Mouse (Mus musculus) lung, postnatal 0 days (tissue): ENCODE results near the gene Fau. TPM values are rescaled to one million over a fixed set of nuclear protein-coding genes. Genes with fewer than 3 reads are reported as not detected.

Experiments
- ATAC-seq: fragments of 200-750 bp; cut with Nextera tagmentation; 2 replicates; pipeline ENCODE4 v1.8.0; 2017; ENCODE audit warnings: moderate library complexity
- DNase-seq: peaks from one replicate; pipeline ENCODE4 v3.0.0-alpha.2; 2016; ENCODE audit warnings: low spot score
- H3K27ac ChIP-seq: fragments of 300-500 bp; sonication (generic); 2 replicates; pipeline ENCODE4 v1.5.1; 2014; ENCODE audit warnings: antibody characterized with exemption, mild to moderate bottlenecking, low read length, mixed read lengths
- H3K27me3 ChIP-seq: fragments of 300-500 bp; sonication (generic); replicated peaks from 2 replicates; pipeline ENCODE4 v1.6.1; 2014; ENCODE audit warnings: low read length, mixed read lengths; ENCODE audit not compliant: insufficient read depth
- H3K36me3 ChIP-seq: fragments of 300-500 bp; sonication (generic); 2 replicates; pipeline ENCODE4 v1.6.1; 2014; ENCODE audit warnings: low read length, mixed read lengths; ENCODE audit not compliant: insufficient read depth
- H3K4me1 ChIP-seq: fragments of 300-500 bp; sonication (generic); 2 replicates; pipeline ENCODE4 v1.6.1; 2014; ENCODE audit warnings: antibody characterized with exemption, low read depth, low read length, mixed read lengths; ENCODE audit not compliant: insufficient read depth
- H3K4me2 ChIP-seq: fragments of 300-500 bp; sonication (generic); replicated peaks from 2 replicates; pipeline ENCODE4 v1.6.1; 2014; ENCODE audit warnings: low read depth, mild to moderate bottlenecking, low read length, moderate library complexity, mixed read lengths
- H3K4me3 ChIP-seq: fragments of 300-500 bp; sonication (generic); 2 replicates; pipeline ENCODE4 v1.5.1; 2014; ENCODE audit warnings: low read depth, low read length
- H3K9ac ChIP-seq: fragments of 300-500 bp; sonication (generic); replicated peaks from 2 replicates; pipeline ENCODE4 v1.6.1; 2014; ENCODE audit warnings: low read depth, mild to moderate bottlenecking
- H3K9me3 ChIP-seq: fragments of 300-500 bp; sonication (generic); 2 replicates; pipeline ENCODE4 v1.6.1; 2016; ENCODE audit warnings: low read length, mixed read lengths
- CTCF ChIP-seq: IDR thresholded peaks from 2 replicates; pipeline ENCODE4 v1.5.1; 2016; ENCODE audit warnings: antibody characterized with exemption, mild to moderate bottlenecking
- EP300 ChIP-seq: IDR thresholded peaks from 2 replicates; pipeline ENCODE4 v1.6.1; 2016; ENCODE audit warnings: antibody characterized with exemption, mild to moderate bottlenecking, control low read depth
- WGBS: fragments of 180-500 bp; shearing (Covaris S2); extraction: QIAGEN DNeasy Blood & Tissue Kit; methylation state at CpG from one replicate; pipeline ENCODE4 v1.1.7; 2014; 5-methylcytosine and 5-hydroxymethylcytosine counted together
- polyA plus RNA-seq: library from polyadenylated mRNA; unstranded; fragments of >200 nt; fragmentation: Nextera tagmentation; extraction: Ambion mirVana; gene quantifications from 2 replicates; pipeline ENCODE4 v1.2.1, GENCODE M21; 2015

Gene Fau
- polyA plus RNA-seq, 1 experiment from 2014 or later, result 827 TPM

GRCm38 (mm10) chr19:6018142-6019089 is 39.2 kb upstream of the Fau start:
- ATAC-seq (peak; percentile 45), DNase-seq (peak; percentile 94)
- no peaks in the 10 kb centered on the region for H3K36me3 ChIP-seq
- no peak overlapping the region for H3K9ac ChIP-seq
- H3K4me2 ChIP-seq, result no peak overlapping the region
- no peak for TF ChIP-seq EP300
- TF ChIP-seq CTCF, result peak; percentile 94
- peaks cover 16% of the 10 kb centered on the region for H3K4me1 ChIP-seq
- 28% methylated on average over 15 of the region's 15 CpGs for WGBS
- H3K4me3 ChIP-seq, result no peak overlapping the region
- H3K27me3 ChIP-seq, result no peaks in the 10 kb centered on the region
- H3K9me3 ChIP-seq, result no peaks in the 10 kb centered on the region
- H3K27ac ChIP-seq, result no peak overlapping the region

DNA sequence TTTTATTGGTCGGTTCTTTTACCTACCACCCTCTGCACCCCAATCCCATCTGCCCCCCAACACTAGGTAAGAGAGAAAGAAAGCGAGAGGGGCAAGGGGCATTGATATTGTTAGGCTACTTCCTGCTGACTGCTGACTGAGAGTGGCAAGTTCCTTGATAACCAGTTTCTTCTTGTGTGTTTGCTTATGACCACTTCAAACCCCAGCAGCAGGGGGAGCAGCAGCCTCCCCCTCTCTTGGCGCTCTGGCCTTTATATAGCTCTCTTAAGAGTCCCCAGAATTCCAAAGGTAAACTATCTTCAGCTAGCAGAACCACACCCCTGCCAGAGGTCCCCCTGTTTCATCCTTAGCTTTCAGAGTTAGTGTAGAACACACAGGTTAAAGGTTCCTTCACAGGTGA is 37.4 kb upstream of the Fau start:
- Histone ChIP-seq H3K9ac (no peak overlapping the region), H3K36me3 (no peaks in the 10 kb centered on the region), H3K4me1 (peaks cover 7% of the 10 kb centered on the region), H3K9me3 (no peaks in the 10 kb centered on the region), H3K4me2 (no peak overlapping the region), H3K4me3 (no peak overlapping the region), H3K27ac (no peak overlapping the region), H3K27me3 (no peaks in the 10 kb centered on the region)
- no peak for ATAC-seq
- TF ChIP-seq CTCF, result peak; percentile 39
- TF ChIP-seq EP300, result no peak
- WGBS, result 34% methylated on average over 3 of the region's 3 CpGs
- DNase-seq, result peak; percentile 64

DNA sequence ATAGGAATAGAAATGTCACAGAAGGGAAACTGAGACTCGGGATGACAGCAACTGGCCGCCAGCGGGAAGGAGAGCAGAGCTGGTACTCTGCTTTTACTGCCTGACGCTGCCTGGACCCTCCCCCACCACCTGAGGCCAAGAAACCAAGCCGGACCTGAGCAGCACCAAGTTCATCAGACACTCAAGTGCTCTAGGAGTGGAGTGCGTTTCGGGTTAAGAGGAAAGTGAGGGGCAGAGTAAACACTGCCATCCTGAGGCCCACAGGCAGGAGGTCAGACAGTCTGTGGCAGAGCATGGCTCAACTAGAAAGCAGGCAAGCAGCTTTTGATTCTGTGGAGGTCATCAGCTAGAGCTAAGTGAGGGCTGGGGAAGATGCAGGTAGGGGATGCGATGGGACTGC is 34.6 kb upstream of the Fau start:
- no peaks in the 10 kb centered on the region for H3K36me3 ChIP-seq
- H3K4me2 ChIP-seq, result no peak overlapping the region
- DNase-seq (peak; percentile 42), ATAC-seq (peak; percentile 78)
- H3K9me3 ChIP-seq, result no peaks in the 10 kb centered on the region
- TF ChIP-seq EP300, result no peak
- peak; percentile 28 for TF ChIP-seq CTCF
- no peaks in the 10 kb centered on the region for H3K4me1 ChIP-seq
- H3K4me3 ChIP-seq, result no peak overlapping the region
- no peak overlapping the region for H3K9ac ChIP-seq
- H3K27me3 ChIP-seq, result no peaks in the 10 kb centered on the region
- 37% methylated on average over 8 of the region's 8 CpGs for WGBS
- no peak overlapping the region for H3K27ac ChIP-seq

GRCm38 (mm10) chr19:6023930-6024329 is 33.7 kb upstream of the Fau start:
- Histone ChIP-seq H3K27ac (no peak overlapping the region), H3K4me1 (no peaks in the 10 kb centered on the region), H3K9ac (no peak overlapping the region), H3K9me3 (no peaks in the 10 kb centered on the region), H3K27me3 (no peaks in the 10 kb centered on the region), H3K4me3 (no peak overlapping the region), H3K36me3 (no peaks in the 10 kb centered on the region), H3K4me2 (0 out of 2 replicates have a peak overlapping the region, but pooled peaks have one; percentile 3)
- WGBS, result 68% methylated on average over 7 of the region's 7 CpGs
- DNase-seq, result no peak
- ATAC-seq, result no peak
- TF ChIP-seq EP300 (no peak), CTCF (no peak)

GRCm38 (mm10) chr19:6028991-6029390 is 28.7 kb upstream of the Fau start:
- Histone ChIP-seq H3K9ac (no peak overlapping the region), H3K36me3 (no peaks in the 10 kb centered on the region), H3K27me3 (no peaks in the 10 kb centered on the region), H3K4me1 (no peaks in the 10 kb centered on the region), H3K4me3 (no peak overlapping the region), H3K9me3 (no peaks in the 10 kb centered on the region), H3K4me2 (no peak overlapping the region), H3K27ac (no peak overlapping the region)
- ATAC-seq, result no peak
- TF ChIP-seq EP300 (no peak), CTCF (no peak)
- no peak for DNase-seq
- WGBS, result 48% methylated on average over 6 of the region's 6 CpGs

GRCm38 (mm10) chr19:6029426-6029825 is 28.2 kb upstream of the Fau start:
- DNase-seq (no peak), ATAC-seq (no peak)
- no peak overlapping the region for H3K4me2 ChIP-seq
- no peaks in the 10 kb centered on the region for H3K9me3 ChIP-seq
- H3K27ac ChIP-seq, result no peak overlapping the region
- no peaks in the 10 kb centered on the region for H3K36me3 ChIP-seq
- H3K27me3 ChIP-seq, result no peaks in the 10 kb centered on the region
- no peaks in the 10 kb centered on the region for H3K4me1 ChIP-seq
- TF ChIP-seq CTCF (no peak), EP300 (no peak)
- 71% methylated on average over 9 of the region's 9 CpGs for WGBS
- H3K4me3 ChIP-seq, result no peak overlapping the region
- no peak overlapping the region for H3K9ac ChIP-seq
